Mouse (Mus musculus) CD4-positive, CD25-positive, alpha-beta regulatory T cell, adult 4 months (primary cell): ENCODE data around the gene Klf5. TPM values are rescaled to one million over a fixed set of nuclear protein-coding genes. Genes with fewer than 3 reads are reported as not detected.

Source experiments
- polyA plus RNA-seq, 2 experiments: library from polyadenylated mRNA; unstranded; fragments of 100-300 nt; shearing (Covaris generic); gene quantifications; one replicate each; pipeline ENCODE4 v1.2.1; 2017

Klf5 gene
- polyA plus RNA-seq, 2 experiments from 2014 or later = 0.11 TPM; not detected in 1

Other genes starting within 250 kb of the Klf5 start
- 10 to 100 TPM; 28.1 to 30.4 TPM for gene Pibf1, start 199.3 kb upstream of the Klf5 start, polyA plus RNA-seq
- 1 to 10 TPM; 5.7 to 9.4 TPM for gene Dis3, start 198.9 kb upstream of the Klf5 start, polyA plus RNA-seq